Mouse (Mus musculus) spleen, postnatal 0 days (tissue): ENCODE results near the gene Gm45062. TPM values are rescaled to one million over a fixed set of nuclear protein-coding genes. Genes with fewer than 3 reads are reported as not detected.

Experiments used
- polyA plus RNA-seq: library from polyadenylated mRNA; unstranded; fragments of >200 nt; fragmentation: Nextera tagmentation; extraction: Ambion mirVana; gene quantifications from 2 replicates; pipeline ENCODE4 v1.2.1, GENCODE M21; 2015

The Gm45062 gene
- polyA plus RNA-seq = 0.63 and 1.4 TPM in 2 replicates

GRCm38 (mm10) chr6:8259004-8259666 is at the start of gene Gm45062, which contains the start of the genes Rpa3 and Umad1:
Gm45062 (plus strand) TSS chr6:8259450.
Rpa3 (minus strand) TSS chr6:8259173.
Umad1 (plus strand) TSS chr6:8259288.

GRCm38 (mm10) chr6:8509551-8509950 is 250.3 kb downstream of the Gm45062 start, which contains the start of gene Glcci1:
Glcci1 (plus strand) TSS chr6:8509600.

Other genes starting within 250 kb of the Gm45062 start
- 0.12 and 0.17 TPM in 2 replicates for gene Col28a1, start 66.8 kb upstream of the Gm45062 start, polyA plus RNA-seq
- 14.4 and 16.2 TPM in 2 replicates for gene Mios, start 50.2 kb upstream of the Gm45062 start, polyA plus RNA-seq
- gene Rpa3, start 277 bp upstream of the Gm45062 start, polyA plus RNA-seq = 148 and 184 TPM in 2 replicates
- 15.2 and 15.7 TPM in 2 replicates for gene Umad1, start 162 bp upstream of the Gm45062 start, polyA plus RNA-seq